Mouse (Mus musculus) stomach, postnatal 0 days (tissue): Measurements from ENCODE around the gene Tollip. TPM values are rescaled to one million over a fixed set of nuclear protein-coding genes. Genes with fewer than 3 reads are reported as not detected.

Experiments
- ATAC-seq: fragments of 200-750 bp; cut with Nextera tagmentation; 2 replicates; pipeline ENCODE4 v1.8.0; 2017; ENCODE audit not compliant: low FRiP score, low TSS enrichment
- DNase-seq: peaks from one replicate; pipeline ENCODE4 v3.0.0-alpha.2; 2016; ENCODE audit warnings: low spot score
- H3K27ac ChIP-seq: fragments of 300-500 bp; sonication (generic); replicated peaks from 2 replicates; pipeline ENCODE4 v1.5.1; 2014; ENCODE audit warnings: mild to moderate bottlenecking, control low read depth
- H3K27me3 ChIP-seq: fragments of 300-500 bp; sonication (generic); 2 replicates; pipeline ENCODE4 v1.6.1; 2014; ENCODE audit warnings: low read length; ENCODE audit not compliant: control insufficient read depth, insufficient read depth
- H3K36me3 ChIP-seq: fragments of 300-500 bp; sonication (generic); 2 replicates; pipeline ENCODE4 v1.6.1; 2014; ENCODE audit warnings: low read length, mixed read lengths; ENCODE audit not compliant: control insufficient read depth, insufficient read depth
- H3K4me1 ChIP-seq: fragments of 300-500 bp; sonication (generic); replicated peaks from 2 replicates; pipeline ENCODE4 v1.6.1; 2014; ENCODE audit warnings: antibody characterized with exemption; ENCODE audit not compliant: control insufficient read depth, insufficient read depth
- H3K4me2 ChIP-seq: fragments of 300-500 bp; sonication (generic); replicated peaks from 2 replicates; pipeline ENCODE4 v1.6.1; 2014; ENCODE audit warnings: low read depth, mild to moderate bottlenecking, control low read depth, moderate library complexity
- H3K4me3 ChIP-seq: fragments of 300-500 bp; sonication (generic); 2 replicates; pipeline ENCODE4 v1.5.1; 2014; ENCODE audit warnings: low read depth, low read length, control low read depth
- H3K9ac ChIP-seq: fragments of 300-500 bp; sonication (generic); 2 replicates; pipeline ENCODE4 v1.6.1; 2014; ENCODE audit warnings: mild to moderate bottlenecking, low read length, control low read depth, mixed read lengths
- H3K9me3 ChIP-seq: fragments of 300-500 bp; sonication (generic); 2 replicates; pipeline ENCODE4 v1.6.1; 2016; ENCODE audit warnings: low read length; ENCODE audit not compliant: control insufficient read depth
- CTCF ChIP-seq: IDR thresholded peaks from 2 replicates; pipeline ENCODE4 v1.5.1; 2016; ENCODE audit warnings: antibody characterized with exemption, low read depth, mild to moderate bottlenecking, moderate library complexity
- EP300 ChIP-seq: optimal IDR thresholded peaks from 2 replicates; pipeline ENCODE3; 2016; ENCODE audit warnings: antibody characterized with exemption
- WGBS: fragments of 180-500 bp; shearing (Covaris S2); extraction: QIAGEN DNeasy Blood & Tissue Kit; methylation state at CpG from one replicate; pipeline ENCODE4 v1.1.7; 2014; 5-methylcytosine and 5-hydroxymethylcytosine counted together
- polyA plus RNA-seq: library from polyadenylated mRNA; unstranded; fragments of >200 nt; fragmentation: Nextera tagmentation; extraction: Ambion mirVana; gene quantifications from 2 replicates; pipeline ENCODE4 v1.2.1, GENCODE M21; 2015

Tollip gene
- 33.2 and 33.4 TPM in 2 replicates for polyA plus RNA-seq

DNA sequence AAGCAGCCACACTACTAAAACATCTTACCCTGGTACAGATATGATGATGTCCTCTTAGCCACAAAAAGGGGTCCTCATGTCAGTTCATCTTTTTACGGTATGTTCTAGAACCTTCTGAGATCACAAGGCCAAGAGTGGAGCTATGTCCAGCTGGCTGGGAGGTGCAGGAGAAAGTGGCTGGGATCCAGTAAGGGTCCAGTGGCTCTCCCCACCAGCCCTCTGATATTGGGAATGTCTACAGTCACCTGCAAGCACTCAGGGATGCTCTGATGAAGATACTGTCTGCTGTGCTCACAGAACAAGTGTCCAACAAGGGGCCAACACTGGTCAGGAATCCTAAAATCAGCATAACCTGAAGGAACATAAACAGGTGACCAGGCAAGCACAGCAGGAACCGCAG, at the start of gene Tollip:
Gene Tollip (minus strand): TSS at position 101 of the 400 bp plus-strand sequence.
- Histone ChIP-seq H3K27me3 (no peaks in the 10 kb centered on the region), H3K9ac (no peak within 1 kb of the TSS), H3K4me2 (no peak within 1 kb of the TSS), H3K27ac (no peak within 1 kb of the TSS), H3K4me1 (no peaks in the 10 kb centered on the region), H3K9me3 (no peaks in the 10 kb centered on the region), H3K4me3 (no peak within 1 kb of the TSS), H3K36me3 (no peaks in the 10 kb centered on the region)
- TF ChIP-seq EP300 (no peak), CTCF (no peak)
- DNase-seq (no peak), ATAC-seq (no peak)
- 84% methylated on average over 2 of the region's 2 CpGs for WGBS

DNA sequence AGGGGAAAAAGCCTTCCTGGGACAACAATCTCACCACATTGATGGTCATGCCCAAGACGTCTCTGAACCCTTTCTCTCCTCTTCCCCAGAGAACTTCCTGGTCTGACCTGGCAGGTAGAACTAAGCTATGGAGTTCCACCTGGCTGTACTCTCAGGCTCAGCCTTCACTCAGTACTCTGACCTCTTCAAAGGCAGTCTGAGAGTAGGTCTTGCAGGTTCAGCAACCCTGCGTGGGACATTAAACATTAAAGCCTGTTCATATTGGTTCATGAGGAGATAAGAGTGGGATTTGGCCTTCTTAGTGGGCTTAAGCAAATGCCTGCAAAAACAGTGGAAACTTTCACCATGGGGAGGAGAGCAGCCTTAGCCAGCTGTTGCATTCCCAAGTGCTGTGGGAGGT, 48.0 kb upstream of the Tollip start:
- H3K9me3 ChIP-seq, result no peaks in the 10 kb centered on the region
- H3K4me3 ChIP-seq, result no peak overlapping the region
- H3K27me3 ChIP-seq, result no peaks in the 10 kb centered on the region
- no peak overlapping the region for H3K4me2 ChIP-seq
- ATAC-seq, result no peak
- no peak overlapping the region for H3K27ac ChIP-seq
- TF ChIP-seq CTCF (no peak), EP300 (no peak)
- no peak overlapping the region for H3K9ac ChIP-seq
- no peaks in the 10 kb centered on the region for H3K4me1 ChIP-seq
- WGBS, result 62% methylated on average over 2 of the region's 2 CpGs
- no peaks in the 10 kb centered on the region for H3K36me3 ChIP-seq
- no peak for DNase-seq

GRCm38 (mm10) chr7:141962521-141962920, 44.2 kb upstream of the Tollip start:
- Histone ChIP-seq H3K4me2 (no peak overlapping the region), H3K9me3 (no peaks in the 10 kb centered on the region), H3K9ac (no peak overlapping the region), H3K36me3 (no peaks in the 10 kb centered on the region), H3K4me3 (no peak overlapping the region), H3K27ac (no peak overlapping the region), H3K4me1 (no peaks in the 10 kb centered on the region), H3K27me3 (no peaks in the 10 kb centered on the region)
- 84% methylated on average over 3 of the region's 3 CpGs for WGBS
- no peak for TF ChIP-seq CTCF
- no peak for DNase-seq
- ATAC-seq, result no peak

- H3K27me3 ChIP-seq, result no peaks in the 10 kb centered on the region
- H3K36me3 ChIP-seq, result no peaks in the 10 kb centered on the region
- H3K4me1 ChIP-seq, result no peaks in the 10 kb centered on the region
- no peak for DNase-seq
- ATAC-seq, result no peak
- H3K9me3 ChIP-seq, result no peaks in the 10 kb centered on the region
- H3K4me2 ChIP-seq, result no peak overlapping the region
- H3K27ac ChIP-seq, result no peak overlapping the region
- H3K9ac ChIP-seq, result no peak overlapping the region
- WGBS, result 81% methylated on average over 3 of the region's 3 CpGs
- TF ChIP-seq CTCF (no peak), EP300 (no peak)
- H3K4me3 ChIP-seq, result no peak overlapping the region
Observed at GRCm38 (mm10) chr7:141961491-141961890, 43.2 kb upstream of the Tollip start.

DNA sequence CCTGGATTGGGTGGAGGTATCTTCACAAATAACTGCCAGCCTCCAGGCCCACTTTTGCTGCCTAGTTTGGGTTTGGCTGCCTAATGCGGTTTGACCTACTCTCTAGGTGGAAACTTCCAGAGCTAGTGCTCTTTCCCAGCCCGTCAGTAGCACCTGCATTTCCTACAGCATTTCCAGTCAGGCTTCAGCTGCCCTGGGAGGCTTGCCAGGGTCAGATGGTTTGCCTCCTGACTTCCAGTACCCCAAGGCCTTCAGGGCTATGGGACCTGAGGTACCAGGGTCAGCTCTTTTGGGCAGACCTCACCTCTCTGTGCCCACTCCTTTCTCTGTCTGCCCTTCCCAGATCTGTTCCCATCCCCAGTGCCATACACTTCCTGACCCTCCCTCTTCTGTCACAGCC, 42.6 kb upstream of the Tollip start:
- no peaks in the 10 kb centered on the region for H3K27me3 ChIP-seq
- H3K4me1 ChIP-seq, result no peaks in the 10 kb centered on the region
- DNase-seq (no peak), ATAC-seq (no peak)
- H3K9me3 ChIP-seq, result no peaks in the 10 kb centered on the region
- no peak overlapping the region for H3K4me2 ChIP-seq
- no peak overlapping the region for H3K27ac ChIP-seq
- no peak overlapping the region for H3K4me3 ChIP-seq
- 80% methylated on average over 2 of the region's 2 CpGs for WGBS
- no peaks in the 10 kb centered on the region for H3K36me3 ChIP-seq
- TF ChIP-seq CTCF (no peak), EP300 (no peak)
- no peak overlapping the region for H3K9ac ChIP-seq

DNA sequence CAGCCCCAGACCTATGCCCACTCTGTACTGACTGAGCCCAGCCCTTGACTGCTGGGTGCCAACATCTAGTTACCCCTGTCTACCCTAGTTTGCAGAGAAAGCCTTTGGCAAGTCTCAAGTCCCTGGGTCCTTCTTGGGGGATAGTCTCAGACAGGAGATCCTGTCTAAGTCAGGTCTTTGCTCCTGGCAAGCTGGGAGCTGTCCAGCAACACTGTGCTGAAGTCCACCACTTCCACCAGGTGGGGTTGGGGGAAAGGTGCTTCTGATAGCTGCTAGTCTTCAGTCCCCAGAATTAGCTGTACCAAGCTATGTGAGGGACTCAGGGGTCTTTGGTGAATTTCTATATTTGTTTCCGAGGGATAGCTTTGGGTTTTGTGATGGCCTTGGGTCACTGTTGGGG, 40.8 kb upstream of the Tollip start:
- H3K4me2 ChIP-seq, result no peak overlapping the region
- H3K27ac ChIP-seq, result no peak overlapping the region
- no peak overlapping the region for H3K9ac ChIP-seq
- 73% methylated on average over 1 of the region's 1 CpGs for WGBS
- DNase-seq (peak; percentile 64), ATAC-seq (no peak)
- no peaks in the 10 kb centered on the region for H3K4me1 ChIP-seq
- no peaks in the 10 kb centered on the region for H3K9me3 ChIP-seq
- H3K4me3 ChIP-seq, result no peak overlapping the region
- H3K36me3 ChIP-seq, result no peaks in the 10 kb centered on the region
- TF ChIP-seq CTCF, result 0 out of 2 replicates have a peak, but pooled peaks have one; percentile 17
- no peak for TF ChIP-seq EP300
- no peaks in the 10 kb centered on the region for H3K27me3 ChIP-seq
